Mouse (Mus musculus): Measurements from ENCODE around the gene Adgrl2. TPM values are rescaled to one million over a fixed set of nuclear protein-coding genes. Genes with fewer than 3 reads are reported as not detected.

Adgrl2 gene
- polyA plus RNA-seq, 1 experiment from 2014 or later, result 116 TPM

DNA sequence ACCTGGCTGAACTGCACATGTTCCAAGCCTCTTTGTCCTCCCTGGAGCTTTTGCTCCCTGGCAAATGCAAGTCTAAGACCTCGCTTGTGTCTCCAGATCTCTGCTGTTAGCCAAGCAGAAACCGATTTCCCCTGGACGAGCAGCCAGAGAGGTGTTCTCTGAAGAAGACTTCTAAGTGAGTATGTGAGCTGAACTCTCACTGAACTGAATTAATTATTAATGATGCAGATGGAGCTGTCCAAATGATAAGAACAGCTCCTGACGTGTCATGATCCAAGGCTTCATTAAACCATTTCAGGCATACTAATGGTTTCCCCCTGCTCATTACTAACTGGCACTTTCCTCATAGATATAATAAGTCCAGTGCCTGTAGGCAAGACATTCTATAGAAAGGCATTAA lies 158.4 kb downstream of the Adgrl2 start:
- 57% methylated on average over 4 of the region's 4 CpGs for WGBS
- peaks cover 12% of the 10 kb centered on the region; the same call in 1 of the 2 replicates for H3K4me1 ChIP-seq (replicated peaks)
- peaks cover 42% of the 10 kb centered on the region for H3K36me3 ChIP-seq
- H3K9ac ChIP-seq, result no peak overlapping the region
- ATAC-seq (ENCODE audit: low FRiP score), result no peak
- H3K9me3 ChIP-seq, result no peaks in the 10 kb centered on the region
- H3K27ac ChIP-seq, result peak overlapping the region; percentile 49; the same call in 1 of the 2 replicates
- H3K4me3 ChIP-seq, result no peak overlapping the region
- no peaks in the 10 kb centered on the region for H3K27me3 ChIP-seq
- H3K4me2 ChIP-seq, result no peak overlapping the region

DNA sequence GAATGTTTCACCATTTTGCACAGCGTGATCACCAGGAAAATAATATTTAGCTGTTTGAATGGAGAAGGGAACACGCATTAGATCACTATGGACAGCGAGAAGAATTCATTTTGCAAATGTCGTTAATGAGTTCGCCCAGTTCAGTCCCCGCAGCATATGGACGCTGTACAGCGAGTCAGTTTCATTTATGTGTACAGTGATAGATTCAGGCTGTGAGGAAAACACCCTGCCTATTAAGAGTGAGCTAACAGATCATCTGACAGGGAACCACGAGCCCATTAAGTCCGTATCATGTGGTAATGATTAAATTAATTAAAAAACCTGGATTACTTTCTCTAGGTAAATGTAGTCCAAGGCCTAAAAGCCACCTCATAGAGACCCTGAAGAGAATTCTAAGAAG lies 161.8 kb downstream of the Adgrl2 start:
- peaks cover 12% of the 10 kb centered on the region; the same call in 1 of the 2 replicates for H3K4me1 ChIP-seq (replicated peaks)
- H3K4me3 ChIP-seq, result no peak overlapping the region
- no peak overlapping the region for H3K9ac ChIP-seq
- peaks cover 30% of the 10 kb centered on the region for H3K36me3 ChIP-seq
- no peaks in the 10 kb centered on the region for H3K27me3 ChIP-seq
- no peaks in the 10 kb centered on the region for H3K9me3 ChIP-seq
- 64% methylated on average over 10 of the region's 10 CpGs for WGBS
- no peak overlapping the region for H3K4me2 ChIP-seq
- H3K27ac ChIP-seq, result peak overlapping the region; percentile 18; the same call in 1 of the 2 replicates
- no peak for ATAC-seq (ENCODE audit: low FRiP score)

- Histone ChIP-seq H3K36me3 (peaks cover 62% of the 10 kb centered on the region), H3K4me1 (replicated peaks) (peaks cover 5% of the 10 kb centered on the region; the same call in 1 of the 2 replicates), H3K27ac (no peak overlapping the region), H3K9ac (no peak overlapping the region), H3K4me2 (no peak overlapping the region), H3K4me3 (no peak overlapping the region), H3K9me3 (no peaks in the 10 kb centered on the region), H3K27me3 (no peaks in the 10 kb centered on the region)
- no peak for ATAC-seq (ENCODE audit: low FRiP score)
- 99% methylated on average over 13 of the region's 13 CpGs for WGBS
Measured at GRCm38 (mm10) chr3:148823551-148823950, 166.8 kb downstream of the Adgrl2 start.

- WGBS, result 80% methylated on average over 6 of the region's 6 CpGs
Measured at GRCm38 (mm10) chr3:148821632-148822031, 168.7 kb downstream of the Adgrl2 start.

GRCm38 (mm10) chr3:148819323-148820046 lies 170.9 kb downstream of the Adgrl2 start:
- Histone ChIP-seq H3K4me1 (replicated peaks) (no peaks in the 10 kb centered on the region; the same call in 1 of the 2 replicates), H3K36me3 (peaks cover 70% of the 10 kb centered on the region), H3K27ac (no peak overlapping the region), H3K9me3 (no peaks in the 10 kb centered on the region), H3K27me3 (no peaks in the 10 kb centered on the region), H3K4me2 (peak overlapping the region; percentile 23; the same call in 1 of the 2 replicates), H3K4me3 (no peak overlapping the region), H3K9ac (no peak overlapping the region)
- 77% methylated on average over 33 of the region's 33 CpGs for WGBS
- ATAC-seq (ENCODE audit: low FRiP score), result 0 out of 2 replicates have a peak, but pooled peaks have one; percentile 47

More at GRCm38 (mm10) chr3:148821632-148822031, 168.7 kb downstream of the Adgrl2 start:
- Histone ChIP-seq H3K36me3 (peaks cover 79% of the 10 kb centered on the region), H3K27me3 (no peaks in the 10 kb centered on the region), H3K4me2 (no peak overlapping the region), H3K9ac (no peak overlapping the region), H3K9me3 (no peaks in the 10 kb centered on the region), H3K4me1 (replicated peaks) (no peaks in the 10 kb centered on the region; the same call in 1 of the 2 replicates), H3K4me3 (no peak overlapping the region), H3K27ac (no peak overlapping the region)
- no peak for ATAC-seq (ENCODE audit: low FRiP score)

DNA sequence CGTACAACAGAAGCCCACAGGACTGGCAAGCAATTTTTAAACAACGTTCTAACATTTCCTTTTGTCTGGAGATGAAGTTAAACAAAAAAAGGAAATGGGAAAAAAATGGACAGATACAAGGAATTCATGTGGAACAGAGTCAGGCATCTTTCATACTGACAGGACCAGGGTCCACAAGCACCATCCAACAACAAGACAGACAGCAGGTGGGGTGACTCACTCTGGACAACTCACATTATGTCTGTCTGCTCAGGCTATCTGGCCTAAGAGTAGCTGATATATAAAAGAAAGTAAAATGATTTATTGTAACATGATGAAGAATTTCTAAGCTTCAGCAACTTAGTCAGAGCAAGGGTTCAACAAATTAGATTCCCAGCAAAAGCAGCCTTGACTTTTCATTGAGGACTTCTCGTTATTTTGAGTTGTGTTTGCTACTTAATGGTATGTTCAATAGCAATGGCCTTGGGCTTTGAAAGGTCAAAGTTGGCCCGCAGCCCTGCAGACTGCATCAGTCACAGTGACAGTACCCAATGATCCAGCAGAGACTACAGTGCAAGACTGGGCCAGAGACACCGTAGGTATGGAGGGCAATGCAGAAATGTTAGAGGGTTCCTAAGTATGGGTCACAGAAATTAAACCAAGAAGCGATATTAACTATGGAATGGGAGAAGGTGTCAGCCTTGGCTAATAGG lies 171.8 kb downstream of the Adgrl2 start:
- H3K27ac ChIP-seq, result no peak overlapping the region
- 87% methylated on average over 6 of the region's 6 CpGs for WGBS
- no peak for ATAC-seq (ENCODE audit: low FRiP score)

GRCm38 (mm10) chr3:148817491-148817890 lies 172.9 kb downstream of the Adgrl2 start:
- Histone ChIP-seq H3K4me3 (no peak overlapping the region), H3K27me3 (no peaks in the 10 kb centered on the region), H3K9ac (no peak overlapping the region), H3K9me3 (no peaks in the 10 kb centered on the region), H3K4me2 (no peak overlapping the region), H3K4me1 (replicated peaks) (no peaks in the 10 kb centered on the region; the same call in 1 of the 2 replicates), H3K27ac (no peak overlapping the region), H3K36me3 (peaks cover 56% of the 10 kb centered on the region)
- WGBS, result 99% methylated on average over 25 of the region's 25 CpGs
- no peak for ATAC-seq (ENCODE audit: low FRiP score)

More for the DNA sequence above, 171.8 kb downstream of the Adgrl2 start:
- Histone ChIP-seq H3K9ac (no peak overlapping the region), H3K9me3 (no peaks in the 10 kb centered on the region), H3K36me3 (peaks cover 66% of the 10 kb centered on the region), H3K4me3 (no peak overlapping the region), H3K27me3 (no peaks in the 10 kb centered on the region), H3K4me1 (replicated peaks) (no peaks in the 10 kb centered on the region; the same call in 1 of the 2 replicates), H3K4me2 (no peak overlapping the region)

DNA sequence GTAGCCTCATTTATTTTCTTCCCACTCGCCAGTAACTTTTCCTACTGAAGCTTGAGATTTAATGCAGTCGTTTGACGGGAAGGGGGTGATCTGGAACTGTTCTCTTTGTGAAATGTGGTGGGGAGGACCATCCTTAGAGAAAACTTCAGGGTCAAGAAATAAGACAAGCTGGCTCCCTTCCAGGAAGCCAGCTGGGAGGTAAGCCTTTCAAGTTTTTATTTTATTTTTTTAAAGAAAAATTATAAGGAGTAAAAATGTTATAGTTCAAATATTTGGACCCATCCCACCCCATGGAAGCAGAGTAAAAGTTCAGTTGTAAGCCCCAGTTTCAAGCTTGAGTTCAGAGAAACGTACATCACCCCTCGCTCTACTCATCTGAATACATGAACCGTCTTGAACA lies 177.2 kb downstream of the Adgrl2 start:
- Histone ChIP-seq H3K27me3 (no peaks in the 10 kb centered on the region), H3K36me3 (peaks cover 19% of the 10 kb centered on the region), H3K4me2 (no peak overlapping the region), H3K27ac (no peak overlapping the region), H3K9me3 (no peaks in the 10 kb centered on the region), H3K4me3 (no peak overlapping the region), H3K4me1 (replicated peaks) (no peaks in the 10 kb centered on the region), H3K9ac (no peak overlapping the region)
- 68% methylated on average over 6 of the region's 6 CpGs for WGBS
- no peak for ATAC-seq (ENCODE audit: low FRiP score)

DNA sequence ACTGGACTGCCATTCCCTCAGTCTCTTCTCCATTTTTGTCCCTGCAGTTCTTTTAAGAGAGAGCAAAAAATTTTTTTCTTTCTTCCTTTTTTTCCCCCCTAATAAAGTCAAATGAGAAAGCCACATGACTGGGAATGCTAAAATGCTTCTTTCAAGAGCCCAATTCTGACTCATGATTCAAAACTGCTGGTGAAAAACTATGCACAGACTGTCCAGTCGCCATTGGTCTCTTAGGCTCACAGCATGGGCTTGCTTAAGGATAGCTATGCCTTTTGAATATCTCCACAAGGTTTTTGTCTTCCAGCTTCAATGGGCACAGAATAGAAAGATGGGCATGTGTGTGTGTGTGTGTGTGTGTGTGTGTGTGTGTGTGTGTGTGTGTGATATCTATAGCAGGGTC lies 178.3 kb downstream of the Adgrl2 start:
- Histone ChIP-seq H3K4me3 (no peak overlapping the region), H3K36me3 (peaks cover 9% of the 10 kb centered on the region), H3K9ac (no peak overlapping the region), H3K27me3 (no peaks in the 10 kb centered on the region), H3K4me1 (replicated peaks) (no peaks in the 10 kb centered on the region), H3K27ac (no peak overlapping the region), H3K4me2 (no peak overlapping the region), H3K9me3 (no peaks in the 10 kb centered on the region)
- no peak for ATAC-seq (ENCODE audit: low FRiP score)
- WGBS, result 15% methylated on average over 1 of the region's 1 CpGs

- H3K36me3 ChIP-seq, result no peaks in the 10 kb centered on the region
- WGBS, result 92% methylated on average over 9 of the region's 9 CpGs
- H3K27ac ChIP-seq, result no peak overlapping the region
- no peaks in the 10 kb centered on the region for H3K27me3 ChIP-seq
- no peak overlapping the region for H3K4me3 ChIP-seq
- H3K9me3 ChIP-seq, result no peaks in the 10 kb centered on the region
- H3K4me1 ChIP-seq (replicated peaks), result no peaks in the 10 kb centered on the region
- no peak for ATAC-seq (ENCODE audit: low FRiP score)
- no peak overlapping the region for H3K4me2 ChIP-seq
- no peak overlapping the region for H3K9ac ChIP-seq
Measured at GRCm38 (mm10) chr3:148806977-148807376, 183.4 kb downstream of the Adgrl2 start.

GRCm38 (mm10) chr3:148793286-148793913 lies 197.0 kb downstream of the Adgrl2 start:
- H3K36me3 ChIP-seq, result no peaks in the 10 kb centered on the region
- ATAC-seq (ENCODE audit: low FRiP score), result no peak
- no peaks in the 10 kb centered on the region for H3K9me3 ChIP-seq
- H3K4me2 ChIP-seq, result no peak overlapping the region
- WGBS, result 76% methylated on average over 10 of the region's 10 CpGs
- no peak overlapping the region for H3K4me3 ChIP-seq
- H3K9ac ChIP-seq, result no peak overlapping the region
- no peaks in the 10 kb centered on the region for H3K4me1 ChIP-seq (replicated peaks)
- no peak overlapping the region for H3K27ac ChIP-seq
- H3K27me3 ChIP-seq, result no peaks in the 10 kb centered on the region

- Histone ChIP-seq H3K4me2 (no peak overlapping the region), H3K4me1 (replicated peaks) (0 out of 2 replicates have a peak, but pooled peaks cover 2% of the 10 kb centered on the region), H3K27me3 (no peaks in the 10 kb centered on the region), H3K9ac (no peak overlapping the region), H3K4me3 (no peak overlapping the region), H3K9me3 (no peaks in the 10 kb centered on the region), H3K36me3 (no peaks in the 10 kb centered on the region), H3K27ac (no peak overlapping the region)
- ATAC-seq (ENCODE audit: low FRiP score), result no peak
- 91% methylated on average over 6 of the region's 6 CpGs for WGBS
Measured at GRCm38 (mm10) chr3:148770310-148770709, 220.0 kb downstream of the Adgrl2 start.

Data from hindbrain, embryonic 13.5 days (tissue).